Mouse (Mus musculus): ENCODE data around the gene Gm11634.
A peak's percentile ranks its signal among the peaks of the same experiment; 100 is the strongest.
"Not testable (repeated sequence)": the region's sequence is repeated elsewhere in the genome, so short reads cannot be mapped to it uniquely, and the experiment has no call there.

The Gm11634 gene

DNA sequence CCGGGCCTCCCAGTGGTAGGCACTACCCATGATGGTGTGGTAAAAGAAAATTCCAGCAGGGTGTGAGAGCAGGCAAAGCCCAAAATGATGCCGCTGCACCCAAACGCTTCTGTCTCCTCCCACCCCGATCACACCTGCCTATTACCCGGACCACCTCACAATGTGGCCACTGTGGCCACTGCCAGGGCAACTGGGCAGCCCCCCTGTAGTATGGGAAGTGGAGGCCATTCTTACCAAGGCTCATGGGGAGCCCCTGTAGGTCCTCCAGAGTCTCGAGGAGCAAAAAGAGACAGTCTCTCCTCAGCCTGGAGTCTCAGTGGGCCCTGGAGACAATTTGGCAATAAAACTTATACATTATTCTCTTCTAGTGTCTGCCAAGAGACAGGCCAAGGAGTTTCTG, at the start of gene Gm11634:
TSS of gene Gm11634 (minus strand) at position 101 of the 400 bp plus-strand sequence.
- DNase-seq: no peak

DNA sequence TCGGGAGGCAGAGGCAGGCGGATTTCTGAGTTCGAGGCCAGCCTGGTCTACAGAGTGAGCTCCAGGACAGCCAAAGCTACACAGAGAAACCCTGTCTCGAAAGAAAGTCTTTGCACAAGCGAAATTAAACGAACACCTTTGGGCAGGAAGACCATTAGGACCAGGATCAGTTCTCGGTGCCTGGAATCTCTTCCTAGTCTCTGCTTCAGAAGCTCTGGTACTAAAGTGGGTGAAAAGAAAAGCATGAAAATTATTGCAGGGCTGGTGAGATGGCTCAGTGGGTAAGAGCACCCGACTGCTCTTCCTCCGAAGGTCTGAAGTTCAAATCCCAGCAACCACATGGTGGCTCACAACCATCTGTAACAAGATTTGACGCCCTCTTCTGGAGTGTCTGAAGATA, 48.0 kb upstream of the Gm11634 start:
- not testable (repeated sequence) for DNase-seq

DNA sequence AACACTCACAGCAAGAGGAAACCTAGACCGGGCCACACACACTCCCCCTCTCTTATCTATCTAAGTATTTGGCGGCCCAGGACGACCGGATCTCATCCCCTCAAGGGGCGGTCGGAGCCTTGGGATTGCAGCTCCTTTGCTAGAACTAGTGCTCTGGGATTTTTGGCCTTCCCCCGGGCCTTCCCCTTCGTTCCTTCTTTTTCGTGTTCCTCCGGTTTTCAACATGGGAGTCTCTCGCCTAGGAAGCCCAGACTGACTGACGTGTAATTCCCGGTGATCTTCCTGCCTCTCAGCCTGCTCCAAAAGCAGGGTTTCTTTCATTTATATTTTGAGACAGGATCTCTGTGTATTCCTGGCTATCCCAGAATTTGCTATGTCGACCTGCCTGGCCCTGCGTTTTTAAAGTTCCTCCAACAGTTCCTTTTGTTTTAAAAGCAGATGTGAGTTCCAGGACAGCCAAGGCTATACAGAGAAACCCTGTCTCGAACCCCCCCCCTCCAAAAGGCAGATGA, 47.3 kb upstream of the Gm11634 start:
- DNase-seq: not testable (repeated sequence)

DNA sequence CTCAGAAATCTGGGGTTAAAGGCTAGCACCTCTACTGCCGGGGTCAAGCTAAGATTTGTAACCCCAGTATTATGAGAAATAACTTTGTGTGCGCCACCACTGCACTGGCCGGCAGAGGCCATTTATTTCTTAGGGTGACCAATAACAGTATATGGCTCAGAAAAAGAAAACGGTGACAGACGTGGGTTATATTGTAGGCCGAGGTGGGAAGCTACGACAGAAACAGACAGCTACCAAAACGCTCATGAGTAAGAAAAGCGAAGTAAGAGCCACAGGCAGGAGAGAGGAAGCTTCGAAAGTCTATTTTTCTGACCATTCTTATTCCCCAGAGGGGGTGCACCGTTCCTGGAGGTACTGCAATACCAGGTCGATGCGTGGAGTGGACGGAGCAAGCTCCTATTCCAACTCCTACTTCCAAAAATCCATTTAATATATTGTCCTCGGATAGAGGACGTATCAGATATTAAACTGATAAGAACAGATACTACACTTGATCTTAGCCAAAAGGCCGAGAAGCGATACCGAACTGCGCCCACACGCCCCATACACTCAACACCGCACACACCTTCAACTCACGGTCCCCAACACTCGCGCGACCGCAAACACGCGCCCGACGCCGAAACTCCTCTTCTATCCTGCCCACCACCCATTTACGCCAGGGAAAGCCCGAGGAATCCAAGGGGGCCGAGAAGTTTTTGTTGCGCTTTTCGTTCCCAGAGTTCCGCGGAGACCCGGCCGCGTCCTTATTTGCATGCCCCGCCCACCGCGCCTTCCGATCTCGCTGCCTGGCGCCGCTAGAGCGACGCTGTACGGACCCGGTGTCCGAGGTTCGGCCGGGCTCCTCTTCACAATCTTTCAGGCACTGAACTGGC, 46.6 kb upstream of the Gm11634 start:
- peak; percentile 62 for DNase-seq

DNA sequence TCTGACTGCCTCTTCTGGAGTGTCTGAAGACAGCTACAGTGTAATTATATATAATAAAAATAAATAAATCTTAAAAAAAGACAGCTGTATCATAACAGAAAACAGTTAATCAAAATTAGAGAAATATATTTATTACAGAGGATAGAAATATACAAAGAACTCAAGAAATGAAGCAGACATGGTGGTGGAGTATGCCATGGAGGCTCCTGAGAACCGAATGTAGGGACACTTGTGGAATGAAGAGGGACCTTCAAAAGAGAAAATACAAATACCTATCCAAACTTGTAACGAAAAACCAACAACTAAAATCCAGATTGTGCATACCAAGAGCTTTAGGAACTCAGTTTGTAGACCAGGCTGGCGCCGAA, 46.0 kb upstream of the Gm11634 start:
- DNase-seq: not testable (repeated sequence)

DNA sequence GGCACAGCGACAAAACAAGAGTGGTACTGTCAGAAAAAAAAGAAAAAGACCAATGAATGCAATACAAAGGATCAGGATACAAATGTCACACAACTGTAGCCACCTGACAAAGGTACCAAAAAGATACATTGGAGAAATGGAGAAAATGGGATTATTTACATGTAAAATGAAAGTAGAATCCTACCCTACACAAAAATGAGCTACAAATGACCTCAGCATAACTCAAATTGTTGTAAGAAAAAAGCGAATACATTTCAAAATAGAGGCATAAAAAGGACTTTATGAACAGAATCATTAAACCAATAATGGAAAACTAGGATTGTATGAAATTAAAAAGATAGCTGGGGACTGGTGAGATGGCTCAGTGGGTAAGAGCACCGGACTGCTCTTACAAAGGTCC, 45.5 kb upstream of the Gm11634 start:
- no peak for DNase-seq

DNA sequence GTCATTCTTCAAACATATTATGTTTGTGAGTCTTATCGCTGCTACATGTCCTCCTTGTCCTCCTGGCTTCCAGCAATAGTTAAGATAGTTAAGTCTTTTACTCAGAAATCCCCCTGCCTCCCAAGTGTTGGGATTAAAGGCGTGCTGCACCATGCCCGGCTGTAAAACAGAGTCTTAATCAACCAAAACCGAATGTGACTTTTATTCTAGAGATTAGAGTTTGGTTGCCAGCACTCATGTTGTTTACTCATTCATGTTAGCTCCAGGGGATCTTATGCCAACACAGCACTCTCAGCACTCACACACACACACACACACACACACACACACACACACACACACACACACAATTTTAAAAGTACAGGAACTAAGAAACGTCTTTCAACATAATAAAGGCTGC, 43.9 kb upstream of the Gm11634 start:
- no peak for DNase-seq

DNA sequence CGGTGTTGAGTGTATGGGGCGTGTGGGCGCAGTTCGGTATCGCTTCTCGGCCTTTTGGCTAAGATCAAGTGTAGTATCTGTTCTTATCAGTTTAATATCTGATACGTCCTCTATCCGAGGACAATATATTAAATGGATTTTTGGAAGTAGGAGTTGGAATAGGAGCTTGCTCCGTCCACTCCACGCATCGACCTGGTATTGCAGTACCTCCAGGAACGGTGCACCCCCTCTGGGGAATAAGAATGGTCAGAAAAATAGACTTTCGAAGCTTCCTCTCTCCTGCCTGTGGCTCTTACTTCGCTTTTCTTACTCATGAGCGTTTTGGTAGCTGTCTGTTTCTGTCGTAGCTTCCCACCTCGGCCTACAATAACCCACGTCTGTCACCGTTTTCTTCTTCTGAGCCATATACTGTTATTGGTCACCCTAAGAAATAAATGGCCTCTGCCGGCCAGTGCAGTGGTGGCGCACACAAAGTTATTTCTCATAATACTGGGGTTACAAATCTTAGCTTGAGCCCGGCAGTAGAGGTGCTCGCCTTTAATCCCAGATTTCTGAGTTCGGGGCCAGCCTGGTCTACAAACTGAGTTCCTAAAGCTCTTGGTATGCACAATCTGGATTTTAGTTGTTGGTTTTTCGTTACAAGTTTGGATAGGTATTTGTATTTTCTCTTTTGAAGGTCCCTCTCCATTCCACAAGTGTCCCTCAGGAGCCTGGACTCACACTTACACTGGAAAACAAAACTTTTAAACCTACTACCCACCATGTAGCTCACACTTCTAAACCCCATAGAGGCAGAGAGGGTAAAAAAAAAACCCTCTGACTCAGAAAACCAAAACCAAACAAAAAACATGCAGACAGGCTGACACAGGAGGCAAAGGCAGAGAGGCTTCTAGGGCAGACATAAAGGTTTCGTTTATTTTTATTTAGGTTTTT, 42.9 kb upstream of the Gm11634 start:
- peak; percentile 11 for DNase-seq

DNA sequence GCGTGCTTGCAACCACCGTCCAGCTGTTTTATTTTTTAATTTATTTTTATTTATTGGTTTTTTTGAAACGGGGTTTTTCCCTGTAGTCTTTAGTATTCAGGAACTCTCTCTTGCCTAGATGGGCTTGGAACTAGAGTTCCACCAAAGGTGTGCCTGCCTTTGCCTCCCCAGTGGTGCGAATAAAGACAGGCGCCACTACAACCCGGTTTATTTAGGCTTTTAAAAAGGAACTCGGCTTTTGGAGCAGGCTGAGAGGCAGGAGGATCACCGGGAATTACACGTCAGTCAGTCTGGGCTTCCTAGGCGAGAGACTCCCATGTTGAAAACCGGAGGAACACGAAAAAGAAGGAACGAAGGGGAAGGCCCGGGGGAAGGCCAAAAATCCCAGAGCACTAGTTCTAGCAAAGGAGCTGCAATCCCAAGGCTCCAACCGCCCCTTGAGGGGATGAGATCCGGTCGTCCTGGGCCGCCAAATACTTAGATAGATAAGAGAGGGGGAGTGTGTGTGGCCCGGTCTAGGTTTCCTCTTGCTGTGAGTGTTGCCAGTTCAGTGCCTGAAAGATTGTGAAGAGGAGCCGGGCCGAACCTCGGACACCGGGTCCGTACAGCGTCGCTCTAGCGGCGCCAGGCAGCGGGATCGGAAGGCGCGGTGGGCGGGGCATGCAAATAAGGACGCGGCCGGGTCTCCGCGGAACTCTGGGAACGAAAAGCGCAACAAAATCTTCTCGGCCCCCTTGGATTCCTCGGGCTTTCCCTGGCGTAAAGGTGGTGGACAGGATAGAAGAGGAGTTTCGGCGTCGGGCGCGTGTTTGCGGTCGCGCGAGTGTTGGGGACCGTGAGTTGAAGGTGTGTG, 42.0 kb upstream of the Gm11634 start:
- DNase-seq: peak; percentile 82

DNA sequence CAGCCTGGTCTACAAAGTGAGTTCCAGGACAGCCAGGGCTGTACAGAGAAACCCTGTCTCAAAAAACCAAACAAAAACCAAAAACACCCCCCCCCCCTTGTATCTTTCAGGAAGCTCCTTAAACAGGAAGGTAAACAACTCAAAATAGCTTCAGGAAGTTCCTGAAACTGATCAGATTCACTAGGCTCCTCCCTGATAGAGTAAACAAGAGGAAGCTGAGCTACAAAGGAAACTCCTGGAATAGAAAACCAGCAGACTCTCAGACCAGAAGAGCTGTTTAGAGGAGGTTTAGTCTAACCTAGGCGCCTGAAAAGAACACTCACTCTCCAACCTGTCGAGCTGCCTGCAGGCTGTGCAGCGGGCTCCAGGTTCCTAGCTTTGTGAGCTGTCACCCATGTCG, 40.7 kb upstream of the Gm11634 start:
- no peak for DNase-seq

DNA sequence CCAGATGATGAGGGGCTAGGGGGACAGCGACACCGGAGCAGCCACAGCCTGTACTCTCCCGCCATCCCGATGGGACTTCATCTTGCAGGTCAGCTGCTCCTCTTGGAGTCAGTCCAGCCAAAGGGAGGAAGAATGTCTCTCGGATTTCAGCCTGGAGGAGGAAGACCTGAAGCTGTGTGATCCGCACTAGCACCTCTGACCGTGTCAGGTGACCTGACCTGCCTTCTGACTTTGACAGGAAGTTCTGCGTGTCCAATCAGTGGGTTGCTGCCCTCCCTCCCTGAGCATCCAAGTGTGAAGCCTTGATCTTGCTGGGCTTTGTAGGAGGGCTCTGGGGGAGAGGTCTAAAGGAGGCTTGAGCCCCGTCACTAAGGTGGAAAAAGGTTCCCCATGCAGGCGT, 36.6 kb upstream of the Gm11634 start:
- no peak for DNase-seq

DNA sequence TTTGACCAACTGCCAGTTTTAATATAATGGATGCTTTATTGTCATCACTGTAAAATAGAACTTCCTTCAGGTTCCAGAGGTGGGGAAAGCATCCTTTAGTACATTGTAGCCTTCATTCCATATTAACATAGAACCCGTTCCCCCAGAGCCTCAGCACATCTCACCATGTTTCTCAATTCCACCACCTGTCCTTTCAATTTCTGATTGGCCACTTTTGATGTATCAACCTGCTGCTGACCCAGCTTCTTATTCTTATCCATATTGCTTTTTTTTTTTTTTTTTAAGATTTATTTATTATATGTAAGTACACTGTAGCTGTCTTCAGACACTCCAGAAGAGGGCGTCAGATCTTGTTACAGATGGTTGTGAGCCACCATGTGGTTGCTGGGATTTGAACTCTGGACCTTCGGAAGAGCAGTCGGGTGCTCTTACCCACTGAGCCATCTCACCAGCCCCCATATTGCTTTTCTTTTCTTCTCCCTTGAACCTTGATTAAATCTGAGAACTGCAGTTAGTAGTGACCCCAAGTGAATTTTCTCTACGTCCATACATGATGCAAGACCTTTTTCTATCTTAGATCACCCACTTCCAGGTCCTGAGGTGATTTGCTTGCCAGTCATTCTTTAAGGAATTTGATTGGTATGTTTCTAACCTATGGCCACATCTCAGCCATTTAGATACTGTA, 29.8 kb upstream of the Gm11634 start:
- DNase-seq: not testable (repeated sequence)

DNA sequence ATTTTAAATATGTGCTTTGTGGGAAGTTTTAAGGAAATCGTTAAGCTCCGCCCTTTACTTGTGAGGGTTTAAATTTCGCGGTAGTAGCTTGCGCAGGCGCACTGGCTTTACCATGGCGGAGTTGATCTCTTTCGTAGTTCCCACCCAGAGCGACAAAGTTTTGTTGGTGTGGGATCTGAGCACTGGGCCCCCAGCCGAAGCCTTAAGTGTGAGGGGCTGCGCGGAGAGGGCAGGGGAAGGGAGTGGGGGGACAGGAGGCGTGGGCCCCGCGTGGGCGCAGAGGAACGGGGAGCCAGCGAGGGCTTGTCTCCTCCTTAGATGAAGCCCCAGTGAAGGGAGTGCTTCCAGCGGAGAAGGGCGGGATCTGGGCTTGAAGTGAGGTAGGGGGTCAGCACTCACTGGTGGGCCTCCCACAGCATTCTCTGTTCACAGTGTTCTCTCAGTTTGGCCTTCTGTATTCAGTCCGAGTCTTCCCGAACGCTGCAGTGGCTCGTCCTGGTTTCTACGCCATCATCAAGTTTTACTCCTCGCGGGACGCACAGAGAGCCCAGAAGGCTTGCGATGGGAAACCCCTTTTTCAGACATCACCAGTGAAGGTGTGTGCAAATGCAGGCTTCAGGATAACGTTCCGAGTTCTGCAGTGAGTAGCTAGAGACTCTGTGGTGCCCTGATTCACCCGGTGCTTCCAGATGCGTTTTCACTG, 29.0 kb upstream of the Gm11634 start:
- DNase-seq: peak; percentile 83

DNA sequence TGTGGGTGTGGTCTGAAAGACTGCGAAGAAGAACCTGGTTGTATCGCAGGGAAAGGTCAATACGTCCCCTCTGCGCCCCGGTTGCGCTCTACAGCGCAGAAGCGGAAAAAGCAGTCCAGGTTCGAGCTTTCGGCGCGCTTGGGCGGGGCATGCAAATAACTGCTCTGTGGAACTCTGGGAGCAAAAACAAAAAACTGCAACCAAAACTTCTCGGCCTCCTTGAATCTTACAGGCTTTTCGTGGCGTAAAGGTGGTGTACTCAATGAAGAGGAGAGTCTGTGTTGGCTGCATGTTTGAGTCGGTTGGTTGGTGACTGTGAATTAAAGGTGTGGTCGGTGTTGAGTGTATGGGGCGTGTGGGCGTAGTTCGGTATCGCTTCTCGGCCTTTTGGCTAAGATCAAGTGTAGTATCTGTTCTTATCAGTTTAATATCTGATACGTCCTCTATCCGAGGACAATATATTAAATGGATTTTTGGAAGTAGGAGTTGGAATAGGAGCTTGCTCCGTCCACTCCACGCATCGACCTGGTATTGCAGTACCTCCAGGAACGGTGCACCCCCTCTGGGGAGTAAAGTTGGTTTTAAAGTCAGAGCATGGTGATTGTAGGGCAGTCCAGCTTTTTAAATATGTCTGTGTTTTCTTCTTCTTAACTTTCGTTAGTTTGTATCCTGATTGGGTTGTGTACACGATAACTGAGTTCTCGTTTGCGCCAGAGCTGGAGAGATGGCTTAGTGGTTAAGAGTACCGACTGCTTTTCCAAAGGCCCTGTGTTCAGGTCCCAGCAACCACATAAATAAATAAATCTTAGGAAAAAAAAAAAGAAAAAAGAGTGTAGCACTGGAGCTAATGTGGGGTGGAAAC, 28.2 kb upstream of the Gm11634 start, which contains the start of gene Rdm1:
TSS of gene Rdm1 (plus strand) at position 201 of the 862 bp plus-strand sequence.
- DNase-seq: peak; percentile 84

DNA sequence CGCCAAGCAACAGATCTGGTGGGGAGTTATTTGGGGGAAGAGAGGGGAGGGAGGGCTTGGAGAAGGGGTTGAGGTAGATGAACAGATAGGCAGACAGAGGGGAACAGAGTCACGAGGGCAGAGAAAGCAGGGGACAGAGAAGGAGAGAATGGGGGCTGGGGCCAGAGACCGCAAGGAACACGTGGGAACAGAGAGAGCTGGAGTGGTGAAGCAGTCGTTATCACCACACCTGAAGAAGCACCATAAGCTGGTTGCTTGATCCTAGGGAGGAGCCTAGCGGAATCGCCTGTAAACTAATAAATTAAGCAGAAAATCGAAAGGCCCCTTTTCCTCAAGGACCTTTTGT, 27.6 kb upstream of the Gm11634 start:
- DNase-seq: no peak

DNA sequence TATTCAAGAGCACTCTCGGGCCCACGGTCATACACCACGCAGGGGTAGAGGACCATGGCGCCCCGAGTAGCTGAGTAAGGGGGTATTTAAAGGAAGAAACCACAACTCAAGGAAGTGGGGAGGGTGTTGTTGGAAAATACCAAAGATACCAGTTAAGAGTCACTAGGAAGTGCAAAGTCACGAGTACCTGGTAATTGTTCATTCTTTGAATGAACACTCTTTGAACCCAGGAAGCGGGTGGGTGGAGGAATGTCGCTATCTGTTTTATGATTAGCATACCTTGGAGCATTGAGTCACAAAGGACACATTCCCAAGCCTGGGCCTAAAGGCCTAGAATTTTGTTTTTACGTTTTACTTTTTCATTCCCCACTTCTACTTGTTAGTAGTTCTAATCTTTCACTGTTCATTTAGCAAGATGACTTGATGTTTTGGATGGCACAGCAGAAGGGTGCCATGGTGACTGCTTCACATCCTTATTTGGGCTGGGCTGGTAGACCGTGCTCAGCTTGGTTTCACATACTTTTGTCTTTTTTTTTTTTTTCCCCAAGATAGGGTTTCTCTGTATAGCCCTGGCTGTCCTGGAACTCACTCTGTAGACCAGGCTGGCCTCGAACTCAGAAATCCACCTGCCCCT, 21.1 kb upstream of the Gm11634 start:
- not testable (repeated sequence) for DNase-seq

DNA sequence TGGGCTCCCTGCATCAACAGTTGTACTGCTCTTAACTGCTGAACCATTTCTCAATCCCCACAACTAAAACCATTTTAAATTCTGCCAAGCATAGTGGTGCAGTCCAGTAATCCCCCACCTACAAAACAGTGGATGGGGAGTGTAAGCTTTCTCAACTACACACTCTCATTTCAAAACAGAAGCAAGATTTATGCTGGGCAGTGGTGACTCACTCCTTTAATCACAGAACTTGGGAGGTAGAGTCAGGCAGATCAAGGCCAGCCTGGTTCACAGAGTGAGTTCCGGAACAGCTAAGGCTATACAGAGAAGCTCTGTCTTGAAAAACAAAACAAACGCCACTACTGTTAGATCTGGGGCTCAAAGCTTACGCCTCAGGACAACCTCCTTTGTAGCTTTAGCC, 19.5 kb upstream of the Gm11634 start:
- DNase-seq: no peak

DNA sequence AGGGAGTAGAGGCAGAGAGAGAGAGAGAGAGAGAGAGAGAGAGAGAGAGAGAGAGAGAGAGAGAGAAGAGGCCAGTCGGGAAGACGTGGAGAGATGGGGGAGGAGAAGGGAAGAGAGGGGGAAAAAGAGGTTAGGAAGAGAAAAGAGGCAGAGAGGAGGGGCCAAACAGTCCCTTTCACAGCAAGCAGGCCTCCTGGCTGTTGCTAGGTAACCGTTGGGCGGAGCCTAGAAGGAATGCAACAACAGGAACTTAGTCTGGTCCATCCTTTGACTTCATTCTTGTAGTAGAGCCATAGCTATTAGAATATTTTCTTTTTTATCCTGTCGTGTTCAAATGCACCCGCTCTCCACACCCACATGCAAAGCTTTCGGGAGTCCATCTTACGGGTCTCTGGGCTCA, 18.8 kb upstream of the Gm11634 start:
- no peak for DNase-seq

DNA sequence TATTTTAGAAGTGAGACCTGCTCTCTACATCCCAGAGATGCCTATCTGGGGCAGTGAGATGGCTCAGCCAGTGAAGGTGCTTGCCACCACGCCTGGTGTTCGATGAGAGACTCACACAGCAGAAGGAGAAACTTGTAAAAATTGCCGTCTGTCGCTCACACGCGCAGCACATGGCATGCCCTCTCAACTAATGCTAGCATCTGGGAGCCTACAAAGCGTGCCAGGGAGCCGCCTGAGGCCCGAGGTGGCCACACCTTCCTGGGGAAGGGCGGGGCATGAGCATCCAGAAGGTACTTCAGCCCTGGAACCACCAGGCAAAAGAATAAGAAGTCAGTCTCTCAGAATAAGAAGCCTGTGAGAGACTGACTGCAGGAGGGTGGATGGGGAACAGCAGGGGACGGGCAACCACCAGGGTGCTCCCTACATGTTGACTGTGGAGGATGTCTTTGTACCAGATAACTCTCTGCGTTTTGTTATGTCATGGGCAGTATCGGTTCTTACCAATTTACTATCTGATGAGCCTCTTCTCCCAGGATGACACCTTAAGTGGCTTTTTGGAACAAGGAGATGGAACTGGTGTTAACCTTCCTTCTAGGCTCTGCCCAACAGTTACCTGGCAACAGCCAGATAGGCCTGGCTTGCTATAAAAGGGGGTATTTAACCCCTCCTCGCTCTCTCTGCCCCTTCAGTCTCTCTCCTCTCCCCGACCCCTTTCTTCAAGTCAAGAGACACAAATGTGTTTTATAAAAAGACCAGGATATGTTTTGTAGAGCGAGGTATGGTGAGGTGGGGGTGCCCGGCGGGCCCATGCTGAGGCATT, 18.1 kb upstream of the Gm11634 start:
- no peak for DNase-seq
